Mouse (Mus musculus) stomach, postnatal 0 days (tissue): Measurements from ENCODE around the gene Creg1. TPM values are rescaled to one million over a fixed set of nuclear protein-coding genes. Genes with fewer than 3 reads are reported as not detected.
"Not testable (repeated sequence)": the region's sequence is repeated elsewhere in the genome, so short reads cannot be mapped to it uniquely, and the experiment has no call there.

ENCODE experiments used
- ATAC-seq: fragments of 200-750 bp; cut with Nextera tagmentation; 2 replicates; pipeline ENCODE4 v1.8.0; 2017; ENCODE audit not compliant: low FRiP score, low TSS enrichment
- DNase-seq: peaks from one replicate; pipeline ENCODE4 v3.0.0-alpha.2; 2016; ENCODE audit warnings: low spot score
- H3K27ac ChIP-seq: fragments of 300-500 bp; sonication (generic); replicated peaks from 2 replicates; pipeline ENCODE4 v1.5.1; 2014; ENCODE audit warnings: mild to moderate bottlenecking, control low read depth
- H3K27me3 ChIP-seq: fragments of 300-500 bp; sonication (generic); 2 replicates; pipeline ENCODE4 v1.6.1; 2014; ENCODE audit warnings: low read length; ENCODE audit not compliant: control insufficient read depth, insufficient read depth
- H3K36me3 ChIP-seq: fragments of 300-500 bp; sonication (generic); 2 replicates; pipeline ENCODE4 v1.6.1; 2014; ENCODE audit warnings: low read length, mixed read lengths; ENCODE audit not compliant: control insufficient read depth, insufficient read depth
- H3K4me1 ChIP-seq: fragments of 300-500 bp; sonication (generic); replicated peaks from 2 replicates; pipeline ENCODE4 v1.6.1; 2014; ENCODE audit warnings: antibody characterized with exemption; ENCODE audit not compliant: control insufficient read depth, insufficient read depth
- H3K4me2 ChIP-seq: fragments of 300-500 bp; sonication (generic); replicated peaks from 2 replicates; pipeline ENCODE4 v1.6.1; 2014; ENCODE audit warnings: low read depth, mild to moderate bottlenecking, control low read depth, moderate library complexity
- H3K4me3 ChIP-seq: fragments of 300-500 bp; sonication (generic); 2 replicates; pipeline ENCODE4 v1.5.1; 2014; ENCODE audit warnings: low read depth, low read length, control low read depth
- H3K9ac ChIP-seq: fragments of 300-500 bp; sonication (generic); 2 replicates; pipeline ENCODE4 v1.6.1; 2014; ENCODE audit warnings: mild to moderate bottlenecking, low read length, control low read depth, mixed read lengths
- H3K9me3 ChIP-seq: fragments of 300-500 bp; sonication (generic); 2 replicates; pipeline ENCODE4 v1.6.1; 2016; ENCODE audit warnings: low read length; ENCODE audit not compliant: control insufficient read depth
- CTCF ChIP-seq: IDR thresholded peaks from 2 replicates; pipeline ENCODE4 v1.5.1; 2016; ENCODE audit warnings: antibody characterized with exemption, low read depth, mild to moderate bottlenecking, moderate library complexity
- EP300 ChIP-seq: optimal IDR thresholded peaks from 2 replicates; pipeline ENCODE3; 2016; ENCODE audit warnings: antibody characterized with exemption
- WGBS: fragments of 180-500 bp; shearing (Covaris S2); extraction: QIAGEN DNeasy Blood & Tissue Kit; methylation state at CpG from one replicate; pipeline ENCODE4 v1.1.7; 2014; 5-methylcytosine and 5-hydroxymethylcytosine counted together
- polyA plus RNA-seq: library from polyadenylated mRNA; unstranded; fragments of >200 nt; fragmentation: Nextera tagmentation; extraction: Ambion mirVana; gene quantifications from 2 replicates; pipeline ENCODE4 v1.2.1, GENCODE M21; 2015

Gene Creg1
- polyA plus RNA-seq, 1 experiment from 2014 or later: 139 TPM

DNA sequence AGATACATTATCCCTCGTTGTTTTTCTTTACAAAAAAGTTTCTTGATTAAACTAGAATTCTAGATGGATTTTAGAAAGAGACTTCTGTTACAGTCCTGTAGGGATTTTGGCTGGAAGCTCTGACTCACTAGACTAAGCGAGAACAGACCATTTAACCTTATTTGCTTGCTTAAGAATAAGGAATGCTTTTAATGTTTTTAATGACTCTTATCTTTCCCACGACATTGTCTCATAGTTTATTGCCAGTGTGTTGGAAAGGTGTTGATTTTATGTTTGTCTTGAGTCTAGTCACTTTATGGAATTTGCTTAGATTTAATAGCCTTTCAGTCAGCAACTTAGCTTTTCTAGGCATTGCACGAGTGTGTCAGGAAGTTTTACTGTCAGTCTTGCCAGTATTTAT is 8.4 kb upstream of the Creg1 start:
- H3K9ac ChIP-seq: no peak overlapping the region
- no peak overlapping the region for H3K4me3 ChIP-seq
- no peaks in the 10 kb centered on the region for H3K9me3 ChIP-seq
- H3K27me3 ChIP-seq: no peaks in the 10 kb centered on the region
- no peaks in the 10 kb centered on the region for H3K36me3 ChIP-seq
- no peak for TF ChIP-seq EP300
- TF ChIP-seq CTCF: no peak
- H3K4me2 ChIP-seq: no peak overlapping the region
- no peak for ATAC-seq
- WGBS: 29% methylated on average over 4 of the region's 4 CpGs
- H3K27ac ChIP-seq: no peak overlapping the region
- H3K4me1 ChIP-seq: no peaks in the 10 kb centered on the region
- no peak for DNase-seq

DNA sequence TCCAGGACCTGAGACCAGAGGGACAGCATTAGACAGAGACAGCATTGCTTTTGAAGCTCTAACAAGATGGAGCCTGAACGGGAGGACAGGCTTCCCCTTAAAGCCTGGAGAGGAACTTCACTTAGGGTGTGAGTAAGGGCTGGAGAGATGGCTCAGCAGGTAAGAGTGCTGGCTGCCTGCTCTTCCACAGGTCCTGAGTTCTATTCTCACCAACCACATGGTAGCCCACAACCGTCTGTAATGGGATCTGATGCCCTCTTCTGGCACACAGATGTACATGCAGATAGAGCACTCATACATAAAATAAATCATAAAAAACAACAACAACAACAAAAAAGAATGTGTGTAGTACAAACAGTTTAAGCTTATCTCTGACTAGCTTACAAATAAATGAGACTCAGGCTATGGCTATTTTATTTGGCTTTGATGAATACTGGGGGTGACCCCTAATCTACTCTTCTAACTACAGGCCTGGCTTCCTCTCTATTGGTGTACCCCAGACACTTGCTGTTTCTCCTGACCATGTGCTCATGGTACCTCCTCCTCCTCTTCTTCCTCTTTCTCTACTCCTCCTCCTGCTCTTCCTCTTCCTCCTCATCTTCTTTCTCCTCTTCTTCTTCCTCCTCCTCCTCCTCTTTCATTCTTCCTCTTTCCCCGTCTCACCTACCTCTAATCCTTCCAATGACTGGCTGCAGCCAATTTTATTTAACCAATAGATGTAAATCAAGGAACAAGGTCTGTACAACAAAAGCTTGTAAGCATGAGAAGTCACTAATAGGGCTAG is 1.8 kb upstream of the Creg1 start:
- H3K9ac ChIP-seq: no peak overlapping the region
- 0 out of 2 replicates have a peak, but pooled peaks cover 2% of the 10 kb centered on the region for H3K4me1 ChIP-seq
- WGBS: 81% methylated on average over 3 of the region's 3 CpGs
- H3K4me2 ChIP-seq: no peak overlapping the region
- DNase-seq (no peak), ATAC-seq (no peak)
- no peak overlapping the region for H3K27ac ChIP-seq
- H3K36me3 ChIP-seq: no peaks in the 10 kb centered on the region
- TF ChIP-seq EP300 (no peak), CTCF (peak; percentile 27; the same call in 1 of the 2 replicates)
- no peak overlapping the region for H3K4me3 ChIP-seq
- H3K9me3 ChIP-seq: no peaks in the 10 kb centered on the region
- H3K27me3 ChIP-seq: no peaks in the 10 kb centered on the region

DNA sequence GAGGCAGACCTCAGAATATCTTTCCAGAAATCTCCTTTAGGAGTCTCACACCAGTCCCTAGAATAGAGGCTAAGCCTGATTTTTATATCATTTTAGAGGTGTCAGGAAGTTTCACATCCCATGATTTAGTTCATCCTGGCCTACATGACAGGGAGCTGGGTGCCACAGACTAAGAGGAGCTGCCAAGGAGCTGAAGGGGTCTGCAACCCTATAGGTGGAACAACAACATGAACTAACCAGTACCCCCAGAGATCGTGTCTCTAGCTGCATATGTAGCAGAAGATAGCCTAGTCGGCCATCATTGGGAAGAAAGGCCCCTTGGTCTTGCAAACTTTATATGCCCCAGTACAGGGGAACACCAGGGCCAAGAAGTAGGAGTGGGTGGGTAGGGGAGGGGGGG is 1.0 kb upstream of the Creg1 start:
- not testable (repeated sequence) for H3K36me3 ChIP-seq, DNase-seq, H3K4me1 ChIP-seq, H3K4me3 ChIP-seq, H3K9me3 ChIP-seq, H3K27ac ChIP-seq, H3K27me3 ChIP-seq, H3K4me2 ChIP-seq, ATAC-seq, H3K9ac ChIP-seq
- WGBS: 56% methylated on average over 2 of the region's 2 CpGs

DNA sequence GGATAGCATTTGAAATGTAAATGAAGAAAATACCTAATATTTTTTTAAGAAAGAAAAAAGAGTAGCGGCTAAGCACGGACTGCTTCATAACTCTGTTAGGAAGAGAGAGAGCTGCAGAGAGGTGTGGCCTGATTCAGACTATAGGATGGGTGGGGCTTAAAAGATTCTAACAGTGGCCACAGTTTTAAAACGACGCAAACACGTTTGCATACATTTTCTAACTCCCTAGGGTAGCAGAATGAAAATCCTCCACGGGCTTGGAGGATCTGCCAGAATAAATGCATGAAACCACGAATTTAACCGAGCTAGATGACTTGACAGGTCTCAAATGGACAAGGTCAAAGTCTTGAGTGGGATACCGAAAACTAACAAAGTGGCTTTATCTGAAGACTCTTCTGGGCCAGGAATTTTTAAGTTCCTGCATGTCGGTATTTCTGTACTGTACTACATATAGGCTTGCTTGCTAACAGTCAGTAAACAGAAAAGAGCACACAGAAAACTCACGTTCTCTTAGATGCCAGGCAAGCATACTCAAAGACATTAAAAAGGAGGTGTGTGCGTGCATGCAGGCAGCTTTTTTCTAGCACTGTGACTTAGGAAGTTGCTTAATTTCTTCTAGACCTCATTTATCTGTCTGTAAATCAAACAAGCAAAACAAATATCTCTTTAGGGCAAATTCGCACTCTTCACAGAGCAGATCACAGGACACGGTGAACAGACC is 472 bp upstream of the Creg1 start:
- 14% methylated on average over 14 of the region's 14 CpGs for WGBS
- peak; percentile 33; the same call in 1 of the 2 replicates for ATAC-seq

DNA sequence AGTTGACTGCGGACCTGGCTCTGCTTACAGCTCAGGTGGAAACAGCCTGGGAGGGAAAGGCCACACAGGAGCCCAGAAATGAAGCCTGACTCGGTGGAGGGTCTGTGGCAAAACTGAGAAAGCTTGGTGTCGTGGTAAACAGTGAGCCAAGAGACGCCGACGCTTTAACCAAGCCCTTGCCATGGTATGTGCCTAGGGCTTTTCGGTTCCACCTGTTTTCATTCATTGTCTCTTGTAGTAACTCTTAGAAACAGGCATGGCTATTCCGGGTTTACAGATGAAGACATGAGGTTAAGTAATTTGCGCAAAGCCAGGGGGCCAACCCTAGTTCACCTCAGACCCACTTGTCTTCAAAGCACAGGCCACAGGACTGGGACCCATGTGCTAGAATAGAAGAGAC is 1.0 kb downstream of the Creg1 start:
- H3K9me3 ChIP-seq: no peaks in the 10 kb centered on the region
- peak overlapping the region; percentile 74 for H3K4me3 ChIP-seq
- TF ChIP-seq CTCF (no peak), EP300 (no peak)
- H3K4me1 ChIP-seq: 0 out of 2 replicates have a peak, but pooled peaks cover 2% of the 10 kb centered on the region
- no peaks in the 10 kb centered on the region for H3K36me3 ChIP-seq
- no peaks in the 10 kb centered on the region for H3K27me3 ChIP-seq
- 53% methylated on average over 9 of the region's 9 CpGs for WGBS
- ATAC-seq: no peak
- no peak for DNase-seq
- peak overlapping the region; percentile 84; the same call in 1 of the 2 replicates for H3K27ac ChIP-seq
- peak overlapping the region; percentile 80 for H3K9ac ChIP-seq
- peak overlapping the region; percentile 96 for H3K4me2 ChIP-seq

More for the DNA sequence above, 472 bp upstream of the Creg1 start:
- DNase-seq: no peak
- Histone ChIP-seq H3K27ac (no peak overlapping the region), H3K9me3 (no peaks in the 10 kb centered on the region), H3K27me3 (no peaks in the 10 kb centered on the region), H3K4me2 (peak overlapping the region; percentile 96), H3K4me3 (peak overlapping the region; percentile 74), H3K9ac (no peak overlapping the region), H3K36me3 (no peaks in the 10 kb centered on the region), H3K4me1 (0 out of 2 replicates have a peak, but pooled peaks cover 2% of the 10 kb centered on the region)
- TF ChIP-seq CTCF: no peak
- TF ChIP-seq EP300: no peak

DNA sequence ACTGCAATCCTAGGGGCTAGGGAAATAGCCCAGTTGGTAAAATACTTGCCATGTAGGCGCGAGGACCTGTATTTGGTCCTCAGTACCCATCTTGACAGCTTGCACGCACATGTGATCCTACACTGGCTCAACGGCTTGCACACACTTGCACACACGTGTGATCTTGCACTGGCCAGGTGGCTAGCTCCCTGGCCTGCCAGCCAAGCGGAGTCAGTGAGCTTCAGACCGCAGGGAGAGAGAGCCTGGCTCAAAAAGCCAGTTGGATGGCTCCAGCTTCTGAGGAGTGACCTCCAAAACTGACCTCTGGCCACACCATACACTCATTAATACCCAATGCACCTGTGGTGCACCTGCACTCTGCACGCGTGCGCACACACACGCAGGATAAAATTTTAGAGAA is 1.5 kb downstream of the Creg1 start:
- 0 out of 2 replicates have a peak overlapping the region, but pooled peaks have one; percentile 1 for H3K4me3 ChIP-seq
- peak overlapping the region; percentile 96 for H3K4me2 ChIP-seq
- 0 out of 2 replicates have a peak, but pooled peaks cover 2% of the 10 kb centered on the region for H3K4me1 ChIP-seq
- no peaks in the 10 kb centered on the region for H3K36me3 ChIP-seq
- no peaks in the 10 kb centered on the region for H3K27me3 ChIP-seq
- H3K9me3 ChIP-seq: no peaks in the 10 kb centered on the region
- WGBS: 84% methylated on average over 11 of the region's 11 CpGs
- ATAC-seq: no peak
- DNase-seq: no peak
- H3K27ac ChIP-seq: no peak overlapping the region
- TF ChIP-seq EP300: no peak
- TF ChIP-seq CTCF: no peak
- H3K9ac ChIP-seq: no peak overlapping the region
